Mouse (Mus musculus) ES-E14 (cell line): ENCODE results near the gene Serpina1f. TPM values are rescaled to one million over a fixed set of nuclear protein-coding genes. Genes with fewer than 3 reads are reported as not detected.

ENCODE experiments used
- DNase-seq: peaks from one replicate; pipeline ENCODE4 v3.0.0-alpha.2; 2013; ENCODE audit warnings: low read depth, low spot score
- H3K27ac ChIP-seq: 2 replicates; pipeline ENCODE4 v1.5.1; 2012; ENCODE audit warnings: low read depth, mild to moderate bottlenecking, low read length, moderate library complexity, mixed read lengths; ENCODE audit not compliant: poor library complexity, insufficient read depth, severe bottlenecking
- H3K36me3 ChIP-seq: 2 replicates; pipeline ENCODE4 v1.6.1; 2012; ENCODE audit warnings: mild to moderate bottlenecking, low read length, moderate library complexity, mixed read lengths; ENCODE audit not compliant: control insufficient read depth, poor library complexity, insufficient read depth, severe bottlenecking
- H3K4me1 ChIP-seq, 2 experiments: fragments of 150-350 bp in 1 of 2; sonication (generic) in 1 of 2; 2 replicates each; pipeline ENCODE4 v1.6.1; 2012; ENCODE audit warnings: low read length in 2 of 2, mild to moderate bottlenecking in 1 of 2, mixed read lengths in 1 of 2; ENCODE audit not compliant: control insufficient read depth in 2 of 2, insufficient read depth in 2 of 2, poor library complexity in 1 of 2
- H3K4me3 ChIP-seq, 2 experiments: fragments of 150-350 bp in 1 of 2; sonication (generic) in 1 of 2; 2 replicates each; pipeline ENCODE4 v1.5.1; 2012; ENCODE audit warnings: low read length in 2 of 2, low read depth in 1 of 2, mild to moderate bottlenecking in 1 of 2, mixed read lengths in 1 of 2; ENCODE audit not compliant: insufficient read depth in 1 of 2, poor library complexity in 1 of 2, severe bottlenecking in 1 of 2
- H3K9ac ChIP-seq: 2 replicates; pipeline ENCODE4 v1.6.1; 2012; ENCODE audit warnings: low read depth, mild to moderate bottlenecking, low read length, mixed read lengths; ENCODE audit not compliant: poor library complexity, insufficient read depth, severe bottlenecking
- H3K9me3 ChIP-seq: fragments of 150-350 bp; sonication (generic); 2 replicates; pipeline ENCODE4 v1.6.1; 2012; ENCODE audit warnings: low read depth, mild to moderate bottlenecking, low read length; ENCODE audit not compliant: control insufficient read depth, insufficient read depth
- CHD2 ChIP-seq: IDR thresholded peaks from 2 replicates; pipeline ENCODE4 v1.6.1; 2014; ENCODE audit warnings: mild to moderate bottlenecking, low read depth, low read length, inconsistent platforms
- HCFC1 ChIP-seq: IDR thresholded peaks from 2 replicates; pipeline ENCODE4 v1.6.1; 2012; ENCODE audit warnings: low read length, inconsistent platforms, borderline replicate concordance; ENCODE audit not compliant: insufficient read depth
- MAFK ChIP-seq: IDR thresholded peaks from 2 replicates; pipeline ENCODE4 v1.6.1; 2014; ENCODE audit warnings: mild to moderate bottlenecking, low read depth, low read length, inconsistent platforms; ENCODE audit not compliant: insufficient read depth
- ZC3H11A ChIP-seq: IDR thresholded peaks from 2 replicates; pipeline ENCODE4 v1.6.1; 2012; ENCODE audit warnings: low read depth, mild to moderate bottlenecking, inconsistent platforms, low read length, borderline replicate concordance
- ZNF384 ChIP-seq: IDR thresholded peaks from 2 replicates; pipeline ENCODE4 v1.6.1; 2012; ENCODE audit warnings: low read depth, low read length, inconsistent platforms
- in situ Hi-C, 2 experiments: fragments of 600-800 bp; cut with MboI; formaldehyde crosslinking; loops; one replicate each; pipeline ENCODE4 v1.15.1; 2025; ENCODE audit warnings: low sequenced_read_pairs in 2 of 2, inconsistent platforms in 1 of 2; ENCODE audit not compliant: unreplicated experiment in 2 of 2
- total RNA-seq: library from RNA; depleted of rRNA; stranded (reverse); fragments of 300-350 nt; gene quantifications from 2 replicates; pipeline ENCODE4 v1.2.3, GENCODE M21; 2012

Gene Serpina1f
- total RNA-seq, 1 experiment: not detected

DNA sequence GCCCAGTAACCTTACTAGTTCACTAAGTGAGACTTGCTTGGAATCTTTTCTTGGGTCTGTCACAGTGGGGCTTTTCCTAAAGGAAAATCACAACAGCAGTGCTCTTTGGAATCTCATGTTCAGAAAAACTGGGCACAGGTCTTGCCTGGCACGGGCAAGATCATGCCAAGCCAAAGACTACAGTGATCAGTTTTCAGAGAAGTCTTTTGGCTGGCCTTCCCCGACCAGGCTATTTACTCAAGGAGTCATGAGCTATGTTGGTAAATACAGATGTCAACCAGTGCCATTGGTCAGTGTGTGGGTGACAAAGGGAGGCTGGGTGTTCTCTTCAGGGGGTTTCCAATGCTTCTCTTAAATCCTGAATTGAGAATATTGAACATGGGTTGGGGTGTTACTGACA, 36.2 kb downstream of the Serpina1f start:
- no peaks in the 10 kb centered on the region for H3K4me1 ChIP-seq
- H3K4me3 ChIP-seq: no peak overlapping the region
- H3K36me3 ChIP-seq: no peaks in the 10 kb centered on the region
- no peaks in the 10 kb centered on the region for H3K9me3 ChIP-seq
- in situ Hi-C loops: no loop called here
- no peak overlapping the region for H3K27ac ChIP-seq
- TF ChIP-seq ZNF384 (no peak), CHD2 (no peak), HCFC1 (no peak), ZC3H11A (no peak), MAFK (no peak)
- no peak overlapping the region for H3K9ac ChIP-seq
- no peak for DNase-seq

GRCm38 (mm10) chr12:103657991-103658390, 37.3 kb downstream of the Serpina1f start:
- Histone ChIP-seq H3K9me3 (no peaks in the 10 kb centered on the region), H3K9ac (no peak overlapping the region), H3K36me3 (no peaks in the 10 kb centered on the region), H3K4me3 (no peak overlapping the region), H3K4me1 (no peaks in the 10 kb centered on the region), H3K27ac (no peak overlapping the region)
- TF ChIP-seq CHD2: no peak
- TF ChIP-seq MAFK: no peak
- TF ChIP-seq ZNF384: no peak
- in situ Hi-C loops: no loop called here
- DNase-seq: no peak

GRCm38 (mm10) chr12:103656848-103657626, 38.3 kb downstream of the Serpina1f start, which contains the start of gene Serpina6:
Gene Serpina6 (minus strand): TSS chr12:103657212.
- no peaks in the 10 kb centered on the region for H3K4me1 ChIP-seq
- in situ Hi-C loops: no loop called here
- no peaks in the 10 kb centered on the region for H3K36me3 ChIP-seq
- H3K9me3 ChIP-seq: no peaks in the 10 kb centered on the region
- H3K4me3 ChIP-seq: no peak within 1 kb of the TSS
- no peak for TF ChIP-seq CHD2
- no peak for TF ChIP-seq ZC3H11A
- TF ChIP-seq ZNF384: no peak
- TF ChIP-seq HCFC1: no peak
- no peak within 1 kb of the TSS for H3K27ac ChIP-seq
- H3K9ac ChIP-seq: no peak within 1 kb of the TSS
- no peak for DNase-seq

DNA sequence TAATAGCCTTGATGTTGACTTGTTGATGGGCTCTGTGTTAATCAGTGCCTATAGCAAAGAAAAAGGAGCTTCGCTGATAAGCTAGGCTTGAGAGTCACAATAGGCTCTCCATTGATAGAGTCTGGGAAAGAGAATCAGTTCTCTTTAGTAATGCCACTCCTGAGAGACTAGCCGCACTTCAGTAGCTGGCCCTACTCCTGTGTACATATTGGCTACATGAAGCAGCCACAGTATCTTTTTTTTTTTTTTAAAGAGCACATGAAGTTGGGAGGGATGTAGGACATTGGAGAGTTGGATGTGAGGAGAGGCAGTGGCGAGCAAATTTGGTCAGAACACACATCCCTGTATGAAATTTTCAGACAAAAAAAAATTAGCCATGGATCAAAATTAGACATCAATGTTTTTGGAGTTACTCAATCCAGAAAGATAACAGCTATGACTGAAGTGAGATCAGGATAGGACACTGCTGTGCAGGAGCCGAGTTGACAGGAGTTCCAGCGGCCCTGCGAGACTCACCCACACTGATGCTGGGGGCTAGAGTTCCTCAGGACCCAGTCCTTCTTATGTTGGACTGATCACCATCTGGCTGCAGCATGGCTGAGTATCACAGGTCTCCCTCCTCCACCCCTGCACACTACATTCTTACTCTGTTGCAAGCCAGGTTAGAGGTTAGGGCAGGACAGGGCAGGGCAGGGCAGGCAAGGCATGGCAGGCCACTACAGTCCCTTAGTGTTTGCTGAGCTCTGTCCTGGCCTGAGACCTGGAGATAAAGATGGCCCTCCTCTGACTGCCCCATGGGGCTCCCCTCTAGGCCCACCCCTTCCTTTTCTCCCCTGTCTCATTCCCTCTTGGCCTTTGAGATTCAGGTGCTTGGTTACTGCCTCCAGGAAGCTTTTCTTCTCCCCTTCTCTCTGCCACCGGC, 39.9 kb downstream of the Serpina1f start:
- no peaks in the 10 kb centered on the region for H3K9me3 ChIP-seq
- no peak overlapping the region for H3K4me3 ChIP-seq
- TF ChIP-seq CHD2 (no peak), HCFC1 (no peak), ZC3H11A (no peak), MAFK (no peak), ZNF384 (no peak)
- H3K4me1 ChIP-seq: no peaks in the 10 kb centered on the region
- in situ Hi-C loops: no loop called here
- no peak overlapping the region for H3K27ac ChIP-seq
- no peaks in the 10 kb centered on the region for H3K36me3 ChIP-seq
- no peak overlapping the region for H3K9ac ChIP-seq
- no peak for DNase-seq
